Mouse (Mus musculus): ENCODE measurements around the gene Osbpl6. TPM values are rescaled to one million over a fixed set of nuclear protein-coding genes. Genes with fewer than 3 reads are reported as not detected.

Gene Osbpl6
- total RNA-seq, 4 experiments from 2014 or later, result 42.5 to 46.5 (median 44.2) TPM

DNA sequence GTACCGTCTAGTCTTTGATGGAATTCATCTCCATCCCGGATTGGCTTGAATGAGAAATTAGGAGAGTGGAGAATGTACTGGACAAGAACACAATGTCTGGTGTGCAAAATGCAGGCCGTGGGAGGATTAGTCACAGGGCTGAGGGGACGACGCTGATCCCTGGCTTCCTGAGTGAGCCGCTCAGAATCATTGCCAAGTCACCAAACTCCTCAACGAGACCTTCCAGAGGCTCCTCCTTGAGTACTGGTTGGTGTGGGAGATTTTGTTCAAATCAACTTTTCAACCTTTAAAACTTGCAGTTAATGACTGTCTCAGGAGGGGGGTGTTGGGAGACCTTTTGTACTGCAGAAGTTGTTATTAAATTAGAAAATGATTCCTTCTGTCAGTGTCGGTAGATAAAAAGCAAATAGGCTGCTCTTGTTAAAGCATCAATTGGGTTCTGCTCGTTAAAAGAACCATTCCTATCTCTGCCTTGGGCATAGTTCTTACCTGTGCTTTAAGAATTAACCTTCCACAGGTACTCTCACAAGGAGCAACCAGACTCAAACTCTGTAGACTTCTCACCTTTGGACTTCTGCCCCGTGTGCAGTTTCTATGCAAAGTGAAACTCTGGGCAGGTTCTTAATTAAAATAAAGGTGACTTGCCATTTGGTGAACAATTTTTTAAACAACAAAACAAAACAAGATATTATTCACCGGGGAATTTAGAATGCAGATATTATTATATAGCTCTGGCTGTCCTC is 89.9 kb downstream of the Osbpl6 start:
- DNase-seq (ENCODE audit: low spot score in 2 of 2), result no peak

DNA sequence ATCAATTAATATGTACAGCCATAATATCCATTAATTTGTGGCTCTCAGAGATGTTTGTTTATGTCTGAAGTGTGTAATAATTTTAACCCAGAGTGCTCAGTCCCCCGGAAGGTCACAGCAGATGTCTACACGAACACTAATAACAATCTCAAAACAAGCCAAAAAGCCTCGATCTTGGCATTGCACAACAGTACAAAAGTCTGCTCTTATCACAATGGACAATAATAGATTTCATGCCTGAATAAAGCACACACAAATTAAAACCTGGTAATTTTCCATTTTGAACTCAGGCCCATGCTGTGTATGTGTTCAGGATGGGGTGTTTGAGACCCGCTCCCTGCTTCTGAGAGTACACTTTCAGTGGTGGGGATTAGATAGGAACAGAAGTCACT is 90.4 kb downstream of the Osbpl6 start:
- no peak for DNase-seq (ENCODE audit: low spot score in 2 of 2)

DNA sequence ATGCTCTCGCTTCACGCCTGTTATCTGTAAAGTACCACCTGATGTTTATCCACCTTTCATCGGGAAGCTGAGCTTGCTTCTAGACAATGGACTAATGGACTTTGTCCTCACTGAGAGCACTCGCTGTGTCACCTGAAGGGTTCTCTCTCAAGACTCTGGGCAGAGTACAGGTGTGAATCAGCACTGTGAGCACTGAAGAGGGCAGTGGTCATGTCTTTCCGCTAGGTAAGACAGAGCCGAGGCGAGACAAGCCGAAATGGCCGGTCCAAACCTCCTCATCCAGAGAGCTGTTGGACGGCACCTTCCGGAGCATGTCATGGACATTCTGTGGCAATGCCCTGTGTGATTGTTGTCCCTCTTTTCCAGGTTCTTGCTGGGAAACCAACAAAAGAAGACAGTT is 92.6 kb downstream of the Osbpl6 start:
- DNase-seq (ENCODE audit: low spot score in 2 of 2), result no peak

DNA sequence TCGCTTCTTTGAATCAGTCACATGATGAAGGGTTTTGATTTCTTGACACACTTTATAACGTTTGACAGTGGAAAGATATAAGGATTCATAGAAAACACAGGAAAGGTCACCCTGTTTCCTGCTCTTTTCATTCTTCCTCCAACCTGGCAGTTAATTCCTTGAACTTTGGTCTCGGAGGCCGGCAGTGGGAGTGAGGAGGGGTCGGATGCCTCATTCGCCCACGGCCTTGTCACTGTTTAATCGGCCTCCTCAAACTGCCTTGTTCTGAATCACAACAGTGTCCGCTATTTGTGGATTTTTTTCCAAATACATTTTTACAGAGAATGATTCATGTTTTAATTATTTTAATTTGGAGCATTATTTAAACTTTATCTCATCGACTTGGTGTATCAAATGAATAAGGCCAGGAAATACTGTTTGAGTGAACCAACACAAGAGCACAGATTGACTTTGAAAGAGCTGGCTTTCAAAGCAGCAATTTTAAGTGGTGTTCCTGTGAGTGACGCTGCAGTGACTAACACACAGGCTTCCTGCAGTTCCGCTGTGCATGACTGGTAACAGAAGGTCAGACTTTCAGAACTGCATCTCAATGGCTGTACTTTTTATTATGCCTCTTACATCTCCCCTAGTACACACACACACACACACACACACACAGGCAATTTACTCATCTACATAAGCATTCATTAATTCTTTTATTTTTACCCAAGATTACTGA is 98.0 kb downstream of the Osbpl6 start:
- DNase-seq (ENCODE audit: low spot score in 2 of 2), result no peak

DNA sequence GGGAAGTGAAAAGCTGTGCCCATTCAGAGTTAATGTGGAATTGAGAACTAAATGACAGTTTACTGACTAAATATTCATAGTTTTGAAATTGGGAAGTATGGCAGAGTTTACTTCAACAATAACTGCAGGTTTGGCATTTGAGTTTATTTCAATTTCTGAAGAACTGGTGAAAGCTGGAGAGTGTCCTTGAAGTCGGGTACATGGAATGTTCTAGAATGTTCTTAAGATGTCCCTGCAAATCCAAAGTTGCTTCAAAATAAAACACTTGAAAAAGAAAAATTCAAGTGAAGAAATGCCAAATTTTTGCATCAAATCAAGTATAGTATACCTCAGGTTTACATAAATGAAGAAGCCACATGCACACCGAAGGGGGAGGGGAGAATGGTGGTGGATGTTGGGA is 98.7 kb downstream of the Osbpl6 start:
- DNase-seq (ENCODE audit: low spot score in 2 of 2), result no peak

DNA sequence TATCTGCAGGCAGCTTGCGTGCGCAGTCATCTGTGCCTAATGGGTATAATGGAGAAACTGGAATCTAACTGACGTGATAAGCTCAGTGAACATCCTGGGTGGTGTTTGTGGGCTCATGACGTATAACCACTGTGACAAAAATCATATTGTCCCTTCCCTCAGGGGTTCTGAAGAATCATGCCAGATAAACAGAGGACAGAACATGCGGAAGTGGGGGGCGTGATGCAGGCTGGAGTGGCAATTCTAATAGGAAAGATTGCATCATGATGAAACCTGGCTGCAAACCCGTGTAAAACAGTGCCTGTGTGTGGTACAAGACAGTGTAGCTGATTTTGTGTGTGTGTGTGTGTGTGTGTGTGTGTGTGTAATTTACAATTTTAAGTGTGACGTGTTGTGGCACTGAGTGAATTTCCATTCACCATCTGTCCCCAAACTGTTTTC is 105.0 kb downstream of the Osbpl6 start:
- no peak for DNase-seq (ENCODE audit: low spot score in 2 of 2)

DNA sequence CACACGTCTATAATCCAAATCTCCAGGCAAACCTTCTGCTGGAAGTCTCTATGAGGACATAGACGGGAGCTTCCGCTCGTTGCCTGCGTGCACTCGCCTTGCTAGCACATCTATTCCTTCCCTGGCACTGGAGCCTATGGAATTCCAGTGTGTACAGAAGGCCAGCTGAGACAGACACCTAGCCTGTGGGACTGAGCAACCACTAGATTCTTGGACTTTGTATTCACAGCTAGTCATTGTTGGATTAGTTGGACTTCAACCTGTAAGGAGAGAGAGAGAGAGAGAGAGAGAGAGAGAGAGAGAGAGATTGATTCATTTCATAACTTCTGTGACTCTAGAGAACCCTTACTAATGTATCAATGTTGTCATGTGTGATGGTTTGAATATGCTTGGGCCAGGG is 105.8 kb downstream of the Osbpl6 start:
- DNase-seq (ENCODE audit: low spot score in 2 of 2), result no peak

DNA sequence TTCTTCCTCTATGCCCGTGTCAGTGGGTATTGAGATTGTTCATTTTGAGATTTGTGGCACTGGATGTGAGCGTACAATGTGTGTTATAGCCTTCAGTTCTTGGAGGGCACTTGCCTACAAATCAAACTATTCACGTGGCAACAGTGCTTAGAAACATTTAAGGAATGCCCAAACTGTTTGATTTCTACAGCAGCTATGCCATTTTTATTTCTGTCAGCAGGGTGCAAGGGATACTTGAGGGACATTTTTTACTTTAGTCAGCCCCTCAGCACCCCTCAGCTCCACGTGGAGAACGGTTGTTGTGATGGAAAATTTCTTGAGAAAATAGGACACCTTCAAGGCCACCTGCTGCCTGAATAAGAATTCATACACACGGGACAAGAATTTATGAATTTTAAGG is 106.6 kb downstream of the Osbpl6 start:
- no peak for DNase-seq (ENCODE audit: low spot score in 2 of 2)

DNA sequence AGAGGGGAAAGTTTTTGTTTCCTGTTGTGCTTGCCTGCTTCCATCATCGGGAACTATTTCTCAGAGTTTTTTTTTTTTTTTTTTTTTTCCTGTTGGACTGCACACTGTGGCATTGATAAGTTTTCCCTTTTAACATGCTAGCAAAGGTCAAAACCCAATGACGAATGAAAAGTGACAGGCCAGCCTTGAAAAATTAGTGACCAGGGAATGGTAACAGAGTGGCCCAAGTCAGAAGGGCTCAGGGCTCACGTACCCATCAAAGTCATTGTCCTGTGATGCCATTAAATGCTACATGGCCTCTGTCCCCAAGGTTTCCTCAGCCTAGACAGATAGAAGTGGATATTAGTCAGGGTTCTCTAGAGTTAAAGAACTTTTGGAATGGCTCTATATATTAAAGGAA is 107.0 kb downstream of the Osbpl6 start:
- no peak for DNase-seq (ENCODE audit: low spot score in 2 of 2)

DNA sequence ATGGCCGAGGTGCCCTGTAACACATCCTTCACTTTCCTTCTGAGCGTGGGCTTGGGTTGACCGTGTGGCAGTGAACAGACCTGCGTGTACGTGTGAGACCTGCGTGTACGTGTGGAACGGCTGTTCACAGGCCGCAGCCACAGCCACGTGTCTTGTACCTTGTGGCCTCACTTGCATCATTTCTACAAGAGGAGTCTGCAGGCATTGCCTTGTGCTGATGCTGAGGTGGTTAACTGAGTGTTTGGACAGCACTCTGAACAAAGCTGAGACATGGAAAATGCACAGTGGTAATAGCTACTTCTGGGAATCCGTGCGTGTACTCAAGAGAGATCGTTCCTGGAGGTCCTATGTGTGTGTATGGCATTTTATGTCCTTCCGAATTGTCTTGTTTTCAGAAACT is 111.2 kb downstream of the Osbpl6 start:
- DNase-seq (ENCODE audit: low spot score in 2 of 2), result no peak

DNA sequence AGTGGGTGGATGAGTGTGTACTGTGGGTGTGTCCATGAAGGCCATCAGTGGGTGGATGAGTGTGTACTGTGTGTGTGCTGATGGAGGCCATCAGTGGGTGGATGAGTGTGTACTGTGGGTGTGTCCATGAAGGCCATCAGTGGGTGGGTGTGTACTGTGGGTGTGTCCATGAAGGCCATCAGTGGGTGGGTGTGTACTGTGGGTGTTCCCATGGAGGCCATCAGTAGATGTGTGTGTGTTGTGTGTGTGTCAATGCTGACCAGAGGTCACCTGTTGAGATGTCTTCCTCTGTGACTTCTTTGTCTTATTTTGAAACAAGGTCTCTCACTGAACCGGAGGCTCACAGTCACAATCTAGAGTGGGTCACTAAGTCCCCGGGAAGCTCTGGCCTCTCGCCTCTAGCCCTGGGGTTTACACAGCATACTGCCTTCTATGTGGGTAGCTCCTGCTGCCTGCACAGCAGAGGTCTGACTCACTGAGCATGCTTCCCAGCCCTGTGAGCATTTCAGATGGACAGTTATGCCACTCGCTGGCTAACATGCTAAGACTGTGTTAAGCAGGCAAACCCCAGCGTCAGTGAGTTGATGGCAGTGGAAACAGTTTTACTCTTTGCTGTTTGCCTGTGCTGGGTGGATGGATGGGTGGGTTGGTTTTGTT is 112.2 kb downstream of the Osbpl6 start:
- DNase-seq (ENCODE audit: low spot score in 2 of 2), result no peak

DNA sequence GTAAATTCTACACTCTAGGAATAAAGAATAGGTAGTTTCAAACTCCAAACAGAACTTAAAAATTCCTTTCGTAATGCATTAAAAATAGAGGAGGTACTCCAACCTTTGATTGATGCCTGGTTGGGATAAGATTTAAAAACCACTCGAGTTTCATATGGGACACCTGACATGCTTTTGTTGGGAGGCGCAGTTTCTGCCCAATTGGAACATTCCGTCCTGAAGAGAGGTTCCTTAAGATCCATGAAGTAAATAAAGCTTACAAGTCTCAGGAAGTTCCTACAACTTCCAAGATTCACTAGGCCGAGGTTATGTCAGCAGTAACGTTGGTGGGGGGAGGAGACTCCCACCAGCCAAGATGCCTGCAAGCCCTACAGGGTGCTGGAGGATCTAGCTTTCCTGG is 115.3 kb downstream of the Osbpl6 start:
- no peak for DNase-seq (ENCODE audit: low spot score in 2 of 2)

DNA sequence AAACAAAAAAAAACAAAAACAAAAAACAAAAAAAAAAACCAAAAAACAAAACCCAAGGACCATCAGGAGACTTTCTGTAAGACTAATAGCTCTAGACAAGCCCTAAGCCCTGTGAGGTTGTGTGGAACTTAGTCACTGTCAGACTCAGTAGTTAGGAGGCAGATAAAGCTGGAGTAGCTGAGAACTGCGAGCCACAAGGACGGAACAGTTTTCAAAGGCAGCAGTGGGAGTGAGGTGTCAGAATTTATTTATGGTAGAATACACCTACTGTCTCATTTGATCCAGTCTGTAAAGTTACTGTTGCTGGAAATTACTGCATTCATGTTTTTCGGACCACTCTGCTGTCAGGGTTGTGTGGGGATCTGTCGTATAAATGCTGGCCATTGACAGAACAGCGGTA is 118.1 kb downstream of the Osbpl6 start:
- DNase-seq (ENCODE audit: low spot score in 2 of 2), result no peak

DNA sequence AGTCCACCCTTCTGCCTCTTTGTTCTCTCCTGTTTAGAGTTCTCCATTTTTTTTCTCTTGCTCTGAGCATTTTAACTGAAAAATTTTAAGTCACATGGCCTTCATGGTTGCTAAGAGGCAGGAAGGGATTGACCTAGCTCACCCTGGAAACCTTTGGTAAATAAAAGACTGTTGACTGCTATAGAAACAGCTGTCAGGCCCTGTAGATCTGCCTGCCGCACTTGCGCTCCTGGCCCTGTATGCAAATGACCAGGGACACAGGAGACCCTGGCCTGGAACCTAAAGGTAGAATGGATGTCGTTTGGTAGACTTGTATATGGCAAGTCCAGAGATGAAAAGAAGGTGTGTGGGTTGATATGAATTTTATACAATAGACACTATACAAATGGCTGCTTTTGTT is 119.3 kb downstream of the Osbpl6 start:
- DNase-seq (ENCODE audit: low spot score in 2 of 2), result no peak

DNA sequence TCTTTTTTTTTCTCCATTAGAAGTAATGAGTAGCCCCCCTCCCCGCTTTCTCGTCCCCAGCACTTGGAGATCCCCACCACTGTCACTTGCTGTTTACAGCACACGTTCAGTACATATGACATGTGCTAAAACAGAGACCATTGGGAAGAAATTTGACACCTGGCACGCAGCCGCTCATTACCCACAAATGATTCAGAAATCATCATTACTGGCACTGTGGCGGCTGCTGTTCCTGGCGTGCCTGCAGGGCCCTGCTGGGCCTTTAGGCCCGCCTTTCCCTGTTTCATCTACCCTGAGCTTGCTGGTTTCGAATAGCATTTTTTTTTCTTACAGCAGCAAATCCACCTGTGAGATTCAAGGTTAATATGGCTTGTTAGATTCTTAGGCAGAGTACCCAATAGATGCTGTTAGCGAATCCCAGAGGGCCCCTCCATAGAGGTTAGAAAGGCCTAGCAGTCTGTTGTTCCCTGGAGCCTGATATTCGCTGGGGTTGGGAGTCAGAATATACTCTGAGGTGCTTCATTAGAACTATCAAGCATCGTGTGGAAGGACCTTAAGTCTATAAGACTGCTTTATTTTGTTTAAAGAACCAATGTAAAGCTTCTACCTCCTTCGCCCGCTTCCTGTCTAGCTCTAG is 126.3 kb downstream of the Osbpl6 start:
- no peak for DNase-seq (ENCODE audit: low spot score in 2 of 2)

DNA sequence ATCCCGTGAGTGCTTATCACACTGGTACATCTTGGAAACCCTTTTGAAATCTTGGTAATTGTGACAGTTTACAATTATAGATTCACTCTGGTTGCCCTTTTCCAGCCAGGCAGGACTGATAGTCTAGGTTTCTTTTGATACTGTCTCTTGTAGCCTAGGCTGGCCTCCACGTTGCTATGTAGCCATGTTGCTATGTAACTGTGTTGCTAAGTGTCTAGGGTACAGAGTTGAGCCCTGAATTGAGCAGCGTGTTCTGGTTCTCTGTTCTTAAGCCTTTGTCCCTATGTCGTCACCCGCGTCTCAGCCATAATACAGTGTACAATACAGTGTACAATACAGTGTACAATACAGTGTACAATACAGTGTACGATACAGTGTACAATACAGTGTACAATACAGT is 128.6 kb downstream of the Osbpl6 start:
- no peak for DNase-seq (ENCODE audit: low spot score in 2 of 2)

DNA sequence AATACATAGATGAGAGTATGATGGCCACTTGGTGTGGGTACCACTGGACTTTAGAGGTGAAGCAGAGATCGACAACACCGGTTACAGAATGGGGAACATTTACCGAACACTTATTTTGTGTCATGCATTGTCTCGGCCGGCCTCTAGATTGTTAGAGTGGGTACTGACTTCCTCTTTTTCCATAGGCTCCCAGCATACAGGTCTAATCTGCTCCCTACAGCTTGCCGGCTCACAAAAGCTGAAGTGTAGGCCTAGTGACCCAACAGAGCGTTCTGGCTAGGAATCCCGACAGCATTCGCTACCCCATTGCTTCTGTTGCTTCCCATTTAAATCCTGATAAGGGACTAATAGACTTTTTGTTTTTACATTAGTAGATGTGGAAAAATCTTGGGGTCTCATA is 135.6 kb downstream of the Osbpl6 start:
- no peak for DNase-seq (ENCODE audit: low spot score in 2 of 2)

DNA sequence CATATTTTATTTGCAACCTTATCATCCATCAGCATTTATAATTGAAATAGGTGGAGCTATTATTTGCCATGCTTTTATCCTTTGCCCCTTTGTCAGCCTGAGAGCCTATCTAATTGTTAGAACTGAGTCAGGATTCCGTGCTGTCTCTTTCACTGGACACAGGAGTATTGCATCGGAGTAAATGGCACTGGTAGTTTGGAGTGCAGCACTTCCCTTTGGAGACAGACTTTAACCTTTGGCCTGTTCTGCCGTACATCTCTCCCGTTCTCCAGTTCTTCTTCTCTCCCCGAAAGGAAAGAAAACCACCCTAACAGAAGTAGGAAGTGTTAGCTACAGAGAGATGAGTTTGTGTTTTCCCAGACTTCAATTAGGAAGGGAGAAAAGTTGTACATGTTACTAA is 136.6 kb downstream of the Osbpl6 start:
- no peak for DNase-seq (ENCODE audit: low spot score in 2 of 2)

DNA sequence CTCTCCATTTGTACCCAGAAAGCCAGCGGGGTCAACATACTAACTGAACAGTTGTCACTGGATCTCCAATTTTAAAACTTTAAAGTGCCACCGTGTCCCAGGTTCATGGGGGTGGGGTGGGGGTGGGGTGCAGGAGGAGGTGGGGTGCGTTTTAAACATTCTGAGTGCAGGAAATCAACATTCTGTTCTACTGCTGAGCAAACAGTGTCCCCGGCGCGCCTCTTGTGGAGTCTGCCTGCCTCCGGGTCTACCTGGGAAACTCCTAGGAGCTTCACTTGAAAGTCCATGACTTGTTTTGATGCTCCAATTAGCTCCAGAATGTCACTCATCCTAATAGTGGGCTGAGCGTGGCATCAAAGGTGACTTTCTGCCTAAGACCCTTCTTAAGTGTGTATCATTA is 139.2 kb downstream of the Osbpl6 start:
- DNase-seq (ENCODE audit: low spot score in 2 of 2), result no peak

DNA sequence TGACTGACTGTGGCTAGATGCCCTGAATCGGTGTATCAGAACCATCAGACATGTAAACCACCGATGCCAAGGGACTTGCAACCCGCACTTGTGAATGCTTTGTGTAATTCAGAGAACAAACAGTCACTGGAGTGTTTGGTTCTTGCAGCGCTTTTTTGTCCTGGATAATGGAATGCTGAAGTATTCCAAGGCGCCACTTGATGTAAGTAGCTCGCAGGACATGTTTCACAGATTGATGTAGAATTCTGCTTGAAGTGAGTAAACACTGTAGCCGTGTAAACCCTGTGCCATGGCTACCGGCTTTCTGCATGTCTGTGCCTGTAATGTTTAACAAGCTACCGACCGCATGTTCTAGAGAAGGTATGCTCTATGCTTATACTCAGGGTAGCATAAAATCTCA is 141.9 kb downstream of the Osbpl6 start:
- no peak for DNase-seq (ENCODE audit: low spot score in 2 of 2)

DNA sequence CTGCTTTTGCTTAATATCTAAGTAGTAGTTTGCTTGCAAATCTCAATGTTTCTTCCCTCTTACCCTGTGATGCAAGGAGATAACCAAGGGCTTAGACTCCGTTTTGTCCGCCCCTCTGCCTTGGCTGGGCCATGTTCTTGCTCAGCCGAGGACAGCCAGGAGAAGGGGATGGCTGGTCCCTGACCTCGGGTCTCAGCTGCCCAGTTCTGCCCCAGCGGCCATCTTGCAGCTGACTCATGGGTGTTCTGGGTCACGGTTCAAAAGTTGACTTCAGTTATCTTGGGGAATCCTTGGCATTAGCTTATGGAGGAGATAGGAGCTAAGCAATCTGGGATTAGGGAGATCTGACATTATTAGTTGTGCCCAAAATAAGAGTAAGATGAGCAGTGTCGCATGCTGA is 142.5 kb downstream of the Osbpl6 start:
- no peak for DNase-seq (ENCODE audit: low spot score in 2 of 2)

DNA sequence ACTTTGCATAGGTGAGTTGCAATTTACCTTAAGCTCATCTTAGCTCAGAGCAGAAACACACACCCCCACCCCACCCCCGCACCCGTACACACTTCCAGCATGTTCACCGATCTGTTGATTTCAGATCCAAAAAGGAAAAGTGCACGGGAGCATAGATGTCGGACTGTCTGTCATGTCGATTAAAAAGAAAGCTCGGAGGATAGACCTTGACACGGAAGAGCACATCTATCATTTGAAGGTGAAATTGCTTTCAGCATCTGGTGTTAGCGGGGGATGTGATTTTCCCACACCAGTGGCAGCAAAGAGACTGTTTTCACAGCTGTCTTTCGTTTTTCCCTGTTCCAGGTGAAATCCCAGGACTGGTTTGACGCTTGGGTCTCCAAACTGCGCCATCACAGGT is 143.0 kb downstream of the Osbpl6 start:
- no peak for DNase-seq (ENCODE audit: low spot score in 2 of 2)
